Mouse (Mus musculus): ENCODE data around the gene Plau.

Plau gene

DNA sequence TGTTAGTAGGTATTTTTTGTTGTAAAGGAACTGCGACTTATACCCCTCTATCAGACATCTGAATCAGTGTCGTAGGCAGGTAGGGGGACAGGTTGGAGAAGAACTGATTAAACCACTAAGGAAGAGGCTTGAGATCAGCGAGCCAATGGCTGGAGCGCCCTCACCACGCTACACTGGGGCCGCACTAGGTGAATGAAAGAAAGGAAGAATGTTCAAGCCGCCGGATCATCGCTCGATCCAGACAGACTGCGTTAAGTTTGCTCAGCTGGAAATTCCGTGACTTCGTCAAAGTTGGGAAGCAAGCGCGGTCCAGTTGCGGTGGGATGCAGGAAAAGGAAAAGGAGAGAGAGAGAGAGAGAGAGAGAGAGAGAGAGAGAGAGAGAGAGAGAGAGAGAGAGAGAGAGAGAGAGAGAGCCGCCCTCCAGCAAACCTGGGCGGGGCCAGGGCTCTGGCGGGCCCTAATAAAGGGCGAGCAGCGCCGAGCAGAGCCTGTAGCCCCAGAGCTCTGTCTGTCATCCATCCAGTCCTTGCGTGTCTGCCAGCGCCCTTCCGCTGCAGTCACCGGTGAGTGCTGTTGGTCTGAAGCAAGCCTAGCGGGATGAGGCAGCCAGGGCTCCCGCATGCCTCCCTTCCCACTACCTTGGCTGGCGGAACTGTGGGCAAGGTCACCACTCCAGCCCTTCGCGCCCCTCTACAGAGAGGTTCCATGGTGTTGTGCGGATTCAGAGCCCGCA lies at the start of gene Plau:
Gene Plau (plus strand): TSS at position 490 of the 734 bp plus-strand sequence.
- peak; percentile 30 to 36 for DNase-seq

GRCm38 (mm10) chr14:20788151-20788550 lies 48.3 kb upstream of the Plau start:
- DNase-seq: no peak

DNA sequence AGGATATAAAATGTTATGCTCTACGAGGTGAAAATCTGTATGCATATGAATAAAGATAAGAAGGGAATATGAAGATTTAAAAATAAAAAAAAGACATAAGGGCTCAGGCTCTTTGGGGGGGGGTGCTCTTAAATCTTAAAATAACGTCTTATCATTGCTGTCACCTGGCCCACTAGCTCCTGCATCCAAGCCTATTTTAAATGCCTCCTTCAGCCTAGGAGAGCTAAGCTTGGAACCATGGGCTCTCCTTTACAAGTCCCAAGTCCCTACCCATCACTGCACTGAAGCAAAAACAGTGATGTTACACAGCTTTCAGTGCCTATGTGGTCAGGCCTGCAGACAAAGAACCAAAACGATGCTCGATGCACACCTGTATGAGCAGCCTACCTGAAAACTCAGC lies 46.9 kb upstream of the Plau start:
- no peak for DNase-seq

DNA sequence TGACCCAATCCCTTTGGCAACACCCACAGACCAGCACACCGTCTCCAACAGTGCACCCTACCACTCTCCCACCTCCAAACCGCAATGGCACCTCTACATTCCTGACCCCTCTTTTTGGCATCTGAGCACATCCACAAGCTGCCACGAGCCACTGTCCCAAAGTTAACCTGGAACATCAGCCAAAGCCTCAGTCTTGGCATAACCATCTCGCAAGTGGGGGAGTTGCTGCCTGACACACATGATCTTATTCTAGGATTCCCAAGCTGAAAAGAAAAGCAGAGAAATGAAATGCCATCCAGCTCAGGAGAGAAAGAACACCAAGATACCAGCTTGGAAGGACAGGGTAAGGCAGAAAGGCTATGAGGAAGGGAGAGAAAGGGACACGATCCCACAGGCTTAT lies 46.0 kb upstream of the Plau start:
- DNase-seq: no peak

GRCm38 (mm10) chr14:20790996-20791395 lies 45.5 kb upstream of the Plau start:
- DNase-seq: no peak

- peak; percentile 47 to 58 for DNase-seq
These were observed 44.8 kb upstream of the Plau start for GRCm38 (mm10) chr14:20791511-20792242.

DNA sequence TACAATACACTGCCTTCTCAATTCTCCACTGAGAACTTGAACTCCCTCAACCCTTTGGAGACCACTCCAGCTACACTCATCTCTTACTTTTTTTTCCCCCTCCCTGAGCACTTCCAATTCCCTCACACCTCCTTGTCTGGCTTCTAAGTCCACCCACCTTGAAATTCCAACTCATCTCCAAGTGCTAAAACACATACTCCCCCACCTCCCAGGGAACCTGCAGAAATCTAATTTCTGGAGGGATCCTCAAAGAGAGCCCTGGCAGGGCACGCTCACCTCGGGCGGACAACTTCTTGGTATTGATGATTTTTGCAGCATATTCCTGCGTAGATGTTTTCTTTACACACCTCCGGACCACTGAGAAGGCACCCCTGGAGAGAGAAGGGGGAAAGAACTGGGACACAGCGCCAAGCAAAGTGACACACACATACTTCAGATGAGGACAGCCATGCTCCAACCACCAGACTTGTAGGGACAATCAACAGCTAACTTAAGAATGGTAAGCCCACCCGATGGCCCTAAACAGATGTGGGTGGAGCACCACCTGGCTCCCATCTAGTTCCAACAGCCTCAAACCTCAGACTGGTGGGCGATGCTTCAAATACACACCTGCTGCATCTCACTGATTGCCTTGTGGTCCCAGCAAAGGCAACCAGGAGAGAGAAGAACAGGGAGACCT lies 44.1 kb upstream of the Plau start:
- peak; percentile 13 to 40 for DNase-seq

GRCm38 (mm10) chr14:20792922-20793757 lies 43.3 kb upstream of the Plau start:
- peak; percentile 47 to 69 for DNase-seq

DNA sequence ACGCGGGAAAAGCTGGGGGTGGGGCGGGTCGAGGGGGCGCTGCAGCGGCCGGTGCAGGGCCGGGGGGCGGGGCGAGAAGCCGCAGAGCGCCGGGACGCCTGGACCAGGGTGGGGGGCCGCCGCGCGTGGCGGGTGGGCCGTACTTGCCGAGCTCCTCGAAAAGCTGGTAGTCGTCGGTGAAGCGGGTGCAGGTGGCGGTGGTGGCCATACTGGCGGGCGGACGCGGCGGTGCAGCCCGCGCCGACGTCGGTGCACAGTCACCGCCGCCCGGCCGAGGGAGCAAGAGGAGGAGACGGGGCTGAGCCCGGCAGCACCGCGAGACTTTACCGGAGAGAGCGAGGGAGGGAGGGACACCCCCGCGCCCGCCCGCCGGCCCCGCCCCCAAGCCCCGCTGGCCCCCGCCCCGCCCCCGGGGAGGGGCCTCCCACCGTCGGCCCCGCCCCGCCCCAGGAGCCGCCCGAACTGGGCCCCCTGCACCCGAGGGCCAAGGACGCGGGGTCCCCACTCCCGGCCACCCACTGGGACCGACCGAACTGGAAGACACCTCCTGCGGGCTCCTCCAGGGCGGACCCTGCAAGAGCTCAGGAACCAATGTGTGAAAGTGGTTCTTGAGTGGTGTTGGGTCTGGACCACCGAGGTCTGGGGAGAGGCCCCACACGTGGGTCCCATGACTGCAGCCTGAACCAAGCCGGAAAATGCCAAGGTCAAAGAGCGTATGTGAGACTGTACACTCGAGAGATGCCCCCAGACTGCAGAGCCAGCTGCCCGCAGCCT lies 42.5 kb upstream of the Plau start, which contains the start of gene Camk2g:
Gene Camk2g (minus strand): TSS at position 331 of the 774 bp plus-strand sequence.
- peak; percentile 81 to 88 for DNase-seq

GRCm38 (mm10) chr14:20794589-20794988 lies 41.9 kb upstream of the Plau start:
- no peak for DNase-seq

DNA sequence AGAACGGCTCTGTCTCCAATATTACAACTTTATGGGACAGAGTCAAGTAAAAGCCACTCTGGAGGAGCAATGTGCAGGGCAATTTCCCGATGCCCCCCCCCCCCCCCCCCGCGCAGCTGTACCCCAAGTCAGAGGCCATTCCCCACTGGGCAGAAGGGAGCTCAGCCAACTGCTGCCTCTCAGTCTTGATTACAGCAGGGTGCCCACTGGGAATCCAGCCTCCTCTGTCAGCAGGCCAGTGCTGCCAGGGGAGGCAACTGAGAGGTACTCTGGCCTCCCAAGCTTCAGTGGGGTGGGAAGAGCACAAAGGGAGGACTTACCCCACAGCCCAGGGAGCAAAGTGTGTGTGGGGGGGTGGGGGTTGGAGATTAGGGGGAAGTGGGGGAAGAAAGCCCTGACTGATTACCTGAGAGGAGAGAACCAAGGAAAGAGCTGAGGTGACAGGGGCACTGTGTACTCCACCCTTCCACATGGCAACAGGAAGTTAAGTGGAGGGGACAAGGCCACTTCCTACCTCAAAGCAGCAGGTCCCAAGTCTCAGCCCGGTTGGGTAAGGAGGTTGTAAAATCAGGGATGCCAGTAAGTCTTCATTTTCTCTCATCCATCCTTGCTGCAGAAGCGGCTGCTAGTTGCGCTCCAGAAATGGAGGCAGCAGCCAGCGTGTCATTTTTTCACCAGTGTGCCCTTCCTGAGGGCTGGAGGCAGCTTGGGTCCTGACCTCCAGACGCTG lies 40.9 kb upstream of the Plau start:
- DNase-seq: no peak

DNA sequence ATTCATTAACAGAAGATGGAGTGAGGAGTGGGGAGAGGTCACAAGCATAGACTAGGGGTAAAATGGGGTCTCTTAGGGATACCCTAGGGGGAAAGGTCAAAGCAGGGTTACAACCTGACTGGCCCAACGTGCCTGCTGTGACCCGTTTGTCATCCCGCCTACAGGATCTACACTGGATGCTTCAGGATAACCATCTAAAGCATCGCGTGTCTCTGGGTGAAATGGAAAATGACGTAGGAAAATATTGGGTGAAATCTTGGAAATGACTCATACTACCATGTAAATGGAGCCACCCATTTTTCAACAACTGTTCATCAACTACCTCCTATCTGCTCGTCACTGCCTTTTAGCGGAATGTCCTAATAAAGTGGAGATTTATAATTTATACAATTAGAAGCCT lies 40.3 kb upstream of the Plau start:
- no peak for DNase-seq

- no peak for DNase-seq
These were observed 39.8 kb upstream of the Plau start for GRCm38 (mm10) chr14:20796643-20797042.

DNA sequence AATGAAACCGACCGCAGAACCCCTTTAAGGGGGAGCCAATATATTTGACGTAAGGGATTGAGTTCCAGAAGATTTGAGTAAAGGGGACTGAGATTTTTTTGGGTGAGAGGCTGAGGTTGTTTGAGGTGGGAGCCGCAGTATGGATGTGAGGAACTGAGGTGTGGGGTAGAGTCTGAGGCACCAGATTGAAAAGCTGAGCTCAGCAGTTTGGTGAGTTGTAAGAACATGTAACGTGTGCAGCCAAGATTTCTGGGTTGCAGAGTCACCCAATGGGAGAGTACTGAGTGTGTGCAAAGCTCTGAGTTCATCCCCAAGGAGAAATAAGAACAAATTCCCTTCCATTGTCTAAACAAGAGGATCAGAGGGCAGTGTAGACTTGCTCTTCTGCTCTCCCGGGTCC lies 38.2 kb upstream of the Plau start:
- no peak for DNase-seq

DNA sequence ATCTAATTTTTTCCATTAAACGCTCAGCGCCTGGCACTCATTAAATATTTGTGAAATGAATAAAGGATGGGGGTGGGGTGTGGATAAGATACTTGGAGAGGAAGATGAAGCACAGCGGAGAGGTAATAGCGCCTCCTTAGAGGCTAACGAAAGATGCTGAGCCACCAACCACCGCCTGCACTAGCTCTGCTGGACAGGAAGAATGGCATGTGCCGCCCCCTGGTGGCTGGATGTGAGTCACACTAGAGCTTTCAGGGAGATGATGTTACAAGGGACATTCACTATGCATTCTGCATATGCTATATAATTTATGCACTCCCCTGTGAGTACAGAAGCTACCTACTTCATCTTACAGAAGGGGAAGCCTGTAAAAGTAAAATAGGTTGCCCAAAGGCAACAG lies 37.7 kb upstream of the Plau start:
- peak; percentile 87 to 91 for DNase-seq

- DNase-seq: no peak
These were observed 33.4 kb upstream of the Plau start for GRCm38 (mm10) chr14:20802926-20803605.

- peak; percentile 58 to 63 for DNase-seq
These were observed 32.9 kb upstream of the Plau start for GRCm38 (mm10) chr14:20803606-20803938.

- DNase-seq: no peak
These were observed 32.0 kb upstream of the Plau start for GRCm38 (mm10) chr14:20804481-20804880.

- no peak for DNase-seq
These were observed 31.3 kb upstream of the Plau start for GRCm38 (mm10) chr14:20804964-20805672.

Data from thymus, postnatal 36 days (tissue).